Mouse (Mus musculus): Measurements from ENCODE around the gene Parp11. TPM values are rescaled to one million over a fixed set of nuclear protein-coding genes. Genes with fewer than 3 reads are reported as not detected.
"Not testable (repeated sequence)": the region's sequence is repeated elsewhere in the genome, so short reads cannot be mapped to it uniquely, and the experiment has no call there.

Parp11 gene
- polyA plus RNA-seq, 1 experiment = 25.4 TPM

GRCm38 (mm10) chr6:127500806-127501205 lies 54.2 kb downstream of the Parp11 start:
- H3K36me3 ChIP-seq (ENCODE audit: control insufficient read depth, insufficient read depth, low read length, poor library complexity, severe bottlenecking) = no peaks in the 10 kb centered on the region
- H3K4me1 ChIP-seq (ENCODE audit: control insufficient read depth, insufficient read depth, low read length) = no peaks in the 10 kb centered on the region
- no peak overlapping the region for H3K9ac ChIP-seq (ENCODE audit: low read depth, poor library complexity, severe bottlenecking)
- no peak overlapping the region for H3K4me3 ChIP-seq (ENCODE audit: low read depth, low read length)
- no peaks in the 10 kb centered on the region for H3K27me3 ChIP-seq (ENCODE audit: control insufficient read depth, insufficient read depth, low read length, poor library complexity, severe bottlenecking)
- TF ChIP-seq CTCF (IDR thresholded peaks at IDR 0.05; ENCODE audit: low read depth, low read length) = no peak
- TF ChIP-seq POLR2A (IDR thresholded peaks at IDR 0.05; ENCODE audit: insufficient read depth, low read length) = no peak
- TF ChIP-seq EP300 (IDR thresholded peaks at IDR 0.05; ENCODE audit: insufficient read depth, low read depth, low read length) = no peak
- no peaks in the 10 kb centered on the region for H3K9me3 ChIP-seq (replicated peaks; ENCODE audit: control insufficient read depth, insufficient read depth, low read length, poor library complexity, severe bottlenecking)
- H3K27ac ChIP-seq (ENCODE audit: insufficient read depth, low read length) = no peak overlapping the region

GRCm38 (mm10) chr6:127502530-127502929 lies 55.9 kb downstream of the Parp11 start:
- Histone ChIP-seq H3K4me3 (ENCODE audit: low read depth, low read length) (no peak overlapping the region), H3K36me3 (ENCODE audit: control insufficient read depth, insufficient read depth, low read length, poor library complexity, severe bottlenecking) (no peaks in the 10 kb centered on the region), H3K27me3 (ENCODE audit: control insufficient read depth, insufficient read depth, low read length, poor library complexity, severe bottlenecking) (no peaks in the 10 kb centered on the region), H3K4me1 (ENCODE audit: control insufficient read depth, insufficient read depth, low read length) (no peaks in the 10 kb centered on the region), H3K9me3 (replicated peaks; ENCODE audit: control insufficient read depth, insufficient read depth, low read length, poor library complexity, severe bottlenecking) (no peaks in the 10 kb centered on the region), H3K9ac (ENCODE audit: low read depth, poor library complexity, severe bottlenecking) (no peak overlapping the region), H3K27ac (ENCODE audit: insufficient read depth, low read length) (no peak overlapping the region)
- TF ChIP-seq POLR2A (IDR thresholded peaks at IDR 0.05; ENCODE audit: insufficient read depth, low read length) (no peak), CTCF (IDR thresholded peaks at IDR 0.05; ENCODE audit: low read depth, low read length) (peak; percentile 20), EP300 (IDR thresholded peaks at IDR 0.05; ENCODE audit: insufficient read depth, low read depth, low read length) (no peak)

GRCm38 (mm10) chr6:127513776-127514175 lies 67.1 kb downstream of the Parp11 start:
- H3K27me3 ChIP-seq (ENCODE audit: control insufficient read depth, insufficient read depth, low read length, poor library complexity, severe bottlenecking); H3K36me3 ChIP-seq (ENCODE audit: control insufficient read depth, insufficient read depth, low read length, poor library complexity, severe bottlenecking); H3K9ac ChIP-seq (ENCODE audit: low read depth, poor library complexity, severe bottlenecking); H3K4me3 ChIP-seq (ENCODE audit: low read depth, low read length); H3K27ac ChIP-seq (ENCODE audit: insufficient read depth, low read length); H3K4me1 ChIP-seq (ENCODE audit: control insufficient read depth, insufficient read depth, low read length): not testable (repeated sequence)
- peaks cover 14% of the 10 kb centered on the region for H3K9me3 ChIP-seq (replicated peaks; ENCODE audit: control insufficient read depth, insufficient read depth, low read length, poor library complexity, severe bottlenecking)

- H3K36me3 ChIP-seq (ENCODE audit: control insufficient read depth, insufficient read depth, low read length, poor library complexity, severe bottlenecking) = no peaks in the 10 kb centered on the region
- peak overlapping the region; percentile 99 for H3K27ac ChIP-seq (ENCODE audit: insufficient read depth, low read length)
- no peaks in the 10 kb centered on the region for H3K9me3 ChIP-seq (replicated peaks; ENCODE audit: control insufficient read depth, insufficient read depth, low read length, poor library complexity, severe bottlenecking)
- H3K4me3 ChIP-seq (ENCODE audit: low read depth, low read length) = no peak overlapping the region
- peaks cover 7% of the 10 kb centered on the region for H3K4me1 ChIP-seq (ENCODE audit: control insufficient read depth, insufficient read depth, low read length)
- H3K27me3 ChIP-seq (ENCODE audit: control insufficient read depth, insufficient read depth, low read length, poor library complexity, severe bottlenecking) = no peaks in the 10 kb centered on the region
- TF ChIP-seq POLR2A (IDR thresholded peaks at IDR 0.05; ENCODE audit: insufficient read depth, low read length) (no peak), CTCF (IDR thresholded peaks at IDR 0.05; ENCODE audit: low read depth, low read length) (no peak), EP300 (IDR thresholded peaks at IDR 0.05; ENCODE audit: insufficient read depth, low read depth, low read length) (no peak)
- peak overlapping the region; percentile 74 for H3K9ac ChIP-seq (ENCODE audit: low read depth, poor library complexity, severe bottlenecking)
Measured at GRCm38 (mm10) chr6:127521176-127521575, 74.5 kb downstream of the Parp11 start.

GRCm38 (mm10) chr6:127522326-127522725 lies 75.7 kb downstream of the Parp11 start:
- Histone ChIP-seq H3K4me3 (ENCODE audit: low read depth, low read length) (no peak overlapping the region), H3K9me3 (replicated peaks; ENCODE audit: control insufficient read depth, insufficient read depth, low read length, poor library complexity, severe bottlenecking) (no peaks in the 10 kb centered on the region), H3K36me3 (ENCODE audit: control insufficient read depth, insufficient read depth, low read length, poor library complexity, severe bottlenecking) (no peaks in the 10 kb centered on the region), H3K9ac (ENCODE audit: low read depth, poor library complexity, severe bottlenecking) (no peak overlapping the region), H3K27me3 (ENCODE audit: control insufficient read depth, insufficient read depth, low read length, poor library complexity, severe bottlenecking) (no peaks in the 10 kb centered on the region), H3K27ac (ENCODE audit: insufficient read depth, low read length) (peak overlapping the region; percentile 99; the same call in 1 of the 2 replicates), H3K4me1 (ENCODE audit: control insufficient read depth, insufficient read depth, low read length) (peaks cover 7% of the 10 kb centered on the region)
- TF ChIP-seq CTCF (IDR thresholded peaks at IDR 0.05; ENCODE audit: low read depth, low read length) = no peak
- TF ChIP-seq POLR2A (IDR thresholded peaks at IDR 0.05; ENCODE audit: insufficient read depth, low read length) = no peak
- no peak for TF ChIP-seq EP300 (IDR thresholded peaks at IDR 0.05; ENCODE audit: insufficient read depth, low read depth, low read length)

- Histone ChIP-seq H3K4me3 (ENCODE audit: low read depth, low read length) (no peak overlapping the region), H3K27ac (ENCODE audit: insufficient read depth, low read length) (no peak overlapping the region), H3K4me1 (ENCODE audit: control insufficient read depth, insufficient read depth, low read length) (peaks cover 9% of the 10 kb centered on the region), H3K36me3 (ENCODE audit: control insufficient read depth, insufficient read depth, low read length, poor library complexity, severe bottlenecking) (no peaks in the 10 kb centered on the region), H3K27me3 (ENCODE audit: control insufficient read depth, insufficient read depth, low read length, poor library complexity, severe bottlenecking) (no peaks in the 10 kb centered on the region; the same call in 1 of the 2 replicates), H3K9me3 (replicated peaks; ENCODE audit: control insufficient read depth, insufficient read depth, low read length, poor library complexity, severe bottlenecking) (no peaks in the 10 kb centered on the region), H3K9ac (ENCODE audit: low read depth, poor library complexity, severe bottlenecking) (no peak overlapping the region)
- TF ChIP-seq CTCF (IDR thresholded peaks at IDR 0.05; ENCODE audit: low read depth, low read length) (peak; percentile 83), POLR2A (IDR thresholded peaks at IDR 0.05; ENCODE audit: insufficient read depth, low read length) (no peak)
Measured at GRCm38 (mm10) chr6:127524442-127524841, 77.8 kb downstream of the Parp11 start.

Data from ES-Bruce4 (cell line).